Mouse (Mus musculus) heart, postnatal 0 days (tissue): Measurements from ENCODE around the gene B3gnt2. TPM values are rescaled to one million over a fixed set of nuclear protein-coding genes. Genes with fewer than 3 reads are reported as not detected.
A peak's percentile ranks its signal among the peaks of the same experiment; 100 is the strongest.

Experiments used
- ATAC-seq: fragments of 200-750 bp; cut with Nextera tagmentation; 2 replicates; pipeline ENCODE4 v1.8.0; 2017; ENCODE audit warnings: low read depth, moderate number of reproducible peaks, moderate library complexity; ENCODE audit not compliant: insufficient read depth
- DNase-seq: peaks from one replicate; pipeline ENCODE4 v3.0.0-alpha.2; 2016; ENCODE audit warnings: low spot score
- H3K27ac ChIP-seq: fragments of 300-500 bp; sonication (generic); 2 replicates; pipeline ENCODE4 v1.5.1; 2014; ENCODE audit warnings: low read depth, mild to moderate bottlenecking
- H3K27me3 ChIP-seq: fragments of 300-500 bp; sonication (generic); 2 replicates; pipeline ENCODE4 v1.6.1; 2014; ENCODE audit warnings: low read length, mixed read lengths; ENCODE audit not compliant: control insufficient read depth, insufficient read depth
- H3K36me3 ChIP-seq: fragments of 300-500 bp; sonication (generic); replicated peaks from 2 replicates; pipeline ENCODE4 v1.6.1; 2014; ENCODE audit warnings: low read length, mixed read lengths; ENCODE audit not compliant: control insufficient read depth, insufficient read depth
- H3K4me1 ChIP-seq: fragments of 300-500 bp; sonication (generic); 2 replicates; pipeline ENCODE4 v1.6.1; 2014; ENCODE audit warnings: antibody characterized with exemption; ENCODE audit not compliant: control insufficient read depth, insufficient read depth
- H3K4me2 ChIP-seq: fragments of 300-500 bp; sonication (generic); 2 replicates; pipeline ENCODE4 v1.6.1; 2014; ENCODE audit warnings: low read depth, mild to moderate bottlenecking, low read length, moderate library complexity
- H3K4me3 ChIP-seq: fragments of 300-500 bp; sonication (generic); 2 replicates; pipeline ENCODE4 v1.5.1; 2014; ENCODE audit warnings: low read depth, low read length
- H3K9ac ChIP-seq: fragments of 300-500 bp; sonication (generic); replicated peaks from 2 replicates; pipeline ENCODE4 v1.6.1; 2014; ENCODE audit warnings: low read depth, low read length, mixed read lengths
- H3K9me3 ChIP-seq: fragments of 300-500 bp; sonication (generic); replicated peaks from 2 replicates; pipeline ENCODE4 v1.6.1; 2016; ENCODE audit warnings: low read length; ENCODE audit not compliant: control insufficient read depth
- CTCF ChIP-seq: IDR thresholded peaks from 2 replicates; pipeline ENCODE4 v1.5.1; 2016; ENCODE audit warnings: antibody characterized with exemption, control low read depth, low read depth
- EP300 ChIP-seq: IDR thresholded peaks from 2 replicates; pipeline ENCODE4 v1.6.1; 2016; ENCODE audit warnings: antibody characterized with exemption, low read depth
- WGBS: fragments of 180-500 bp; shearing (Covaris S2); extraction: QIAGEN DNeasy Blood & Tissue Kit; methylation state at CpG from one replicate; pipeline ENCODE4 v1.1.7; 2014; 5-methylcytosine and 5-hydroxymethylcytosine counted together
- polyA plus RNA-seq: library from polyadenylated mRNA; unstranded; fragments of >200 nt; fragmentation: Nextera tagmentation; extraction: Ambion mirVana; gene quantifications from 2 replicates; pipeline ENCODE4 v1.2.1, GENCODE M21; 2015
- total RNA-seq: library from RNA; depleted of rRNA; stranded (reverse); fragments of >200 nt; gene quantifications from 2 replicates; pipeline ENCODE4 v1.2.3, GENCODE M21; 2014; ENCODE audit warnings: low replicate concordance; rRNA removed

B3gnt2 gene
- 14.3 and 22.6 TPM in 2 replicates for total RNA-seq
- polyA plus RNA-seq, result 5.1 and 5.9 TPM in 2 replicates

DNA sequence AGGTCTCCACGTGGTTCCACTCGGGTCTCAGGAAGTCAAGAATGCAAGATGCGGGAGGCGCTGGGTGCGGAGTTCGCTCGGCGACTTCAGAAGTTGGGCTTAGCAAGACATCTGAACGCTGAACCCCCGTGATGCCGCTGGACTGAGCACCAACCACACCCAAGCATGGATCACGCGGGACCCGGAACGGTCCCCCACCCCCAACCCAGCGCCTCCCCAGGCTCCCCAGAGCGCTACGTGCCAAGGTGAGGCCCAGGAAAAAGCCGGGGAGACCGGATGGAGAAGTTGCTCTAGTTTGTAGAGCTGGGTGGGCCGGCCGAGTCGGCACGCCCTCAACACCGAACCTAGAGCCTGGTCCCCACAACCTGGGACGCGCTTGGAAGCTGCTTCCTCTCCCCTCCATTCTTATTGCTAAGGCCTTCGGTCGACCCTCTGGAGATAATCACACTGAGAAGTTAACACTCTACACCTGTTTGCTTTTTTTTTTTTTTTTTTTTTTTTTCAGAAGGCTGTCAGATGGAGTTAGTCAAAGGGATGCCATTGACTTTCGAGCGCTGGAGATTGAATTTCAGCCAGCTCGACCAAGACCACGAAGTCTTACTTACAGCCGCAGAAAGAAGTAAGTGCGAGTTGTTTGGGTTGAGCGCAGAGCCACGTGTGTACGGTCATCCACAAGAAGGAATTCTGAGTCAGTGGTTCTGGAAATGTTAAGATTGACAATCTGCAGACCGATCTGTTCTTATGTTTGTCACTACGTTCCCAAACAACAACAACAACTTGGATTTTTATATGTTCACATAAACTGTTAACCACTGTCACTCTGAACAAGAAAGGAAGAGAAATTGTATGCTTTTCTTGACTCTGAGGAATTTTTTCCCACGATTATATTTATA lies at the start of gene B3gnt2:
Gene B3gnt2, minus strand, starts transcription at position 627 of the 893 bp plus-strand sequence.
- ATAC-seq, result peak; percentile 8; the same call in 1 of the 2 replicates
- Histone ChIP-seq H3K4me3 (peak within 1 kb of the TSS; percentile 76), H3K9me3 (no peaks in the 10 kb centered on the region), H3K27me3 (no peaks in the 10 kb centered on the region), H3K36me3 (no peaks in the 10 kb centered on the region), H3K9ac (peak within 1 kb of the TSS; percentile 70), H3K27ac (peak within 1 kb of the TSS; percentile 88), H3K4me2 (peak within 1 kb of the TSS; percentile 99), H3K4me1 (peaks cover 16% of the 10 kb centered on the region)
- no peak for TF ChIP-seq CTCF
- no peak for TF ChIP-seq EP300
- 10% methylated on average over 41 of the region's 41 CpGs for WGBS
- no peak for DNase-seq

DNA sequence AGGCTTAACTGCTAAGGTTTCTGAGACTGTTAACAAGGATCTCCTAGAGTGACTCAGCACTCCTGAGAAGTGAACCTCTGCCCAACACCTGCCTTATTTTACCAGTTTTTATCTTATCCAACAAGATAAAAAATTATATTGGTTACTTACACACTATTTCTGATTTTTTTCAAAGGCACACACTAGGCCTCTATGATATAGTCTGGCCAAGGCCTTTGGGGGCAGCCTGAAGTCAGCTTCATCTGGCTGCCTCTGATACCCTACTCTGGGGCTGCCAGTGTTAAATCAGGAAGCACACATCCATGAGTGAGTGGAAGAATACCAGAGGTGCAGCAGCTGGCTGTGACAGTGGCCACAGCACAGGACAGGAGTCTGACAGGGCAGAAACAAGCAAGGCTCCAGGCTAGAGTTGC lies 45.7 kb upstream of the B3gnt2 start:
- Histone ChIP-seq H3K27ac (peak overlapping the region; percentile 28), H3K4me2 (no peak overlapping the region), H3K4me1 (0 out of 2 replicates have a peak, but pooled peaks cover 3% of the 10 kb centered on the region), H3K4me3 (no peak overlapping the region), H3K9me3 (no peaks in the 10 kb centered on the region), H3K27me3 (no peaks in the 10 kb centered on the region), H3K9ac (no peak overlapping the region), H3K36me3 (no peaks in the 10 kb centered on the region)
- ATAC-seq (0 out of 2 replicates have a peak, but pooled peaks have one; percentile 44), DNase-seq (no peak)
- TF ChIP-seq CTCF (no peak), EP300 (no peak)

DNA sequence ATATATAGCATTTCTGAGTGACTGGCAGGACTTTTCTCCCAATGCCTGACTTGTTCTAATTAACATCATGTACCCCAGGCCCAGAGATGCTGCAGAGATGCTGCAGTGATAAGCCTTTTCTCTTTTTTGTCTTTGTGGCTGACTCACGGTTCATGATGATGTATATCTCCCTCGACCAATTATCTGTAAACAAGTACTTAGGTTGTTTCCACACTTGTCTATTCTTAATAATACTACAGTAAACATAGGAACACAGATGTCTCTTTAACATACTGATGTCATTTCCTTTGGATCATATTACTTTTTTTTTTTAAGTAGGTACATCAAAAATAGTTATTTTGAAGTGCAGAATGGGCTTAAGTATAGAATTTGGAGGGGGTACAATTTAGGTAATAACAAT lies 42.2 kb upstream of the B3gnt2 start:
- WGBS, result 71% methylated on average over 2 of the region's 2 CpGs
- Histone ChIP-seq H3K4me1 (no peaks in the 10 kb centered on the region), H3K36me3 (peaks cover 13% of the 10 kb centered on the region), H3K9me3 (no peaks in the 10 kb centered on the region), H3K27me3 (no peaks in the 10 kb centered on the region), H3K27ac (no peak overlapping the region), H3K4me3 (no peak overlapping the region), H3K4me2 (no peak overlapping the region), H3K9ac (no peak overlapping the region)
- no peak for TF ChIP-seq CTCF
- ATAC-seq (no peak), DNase-seq (no peak)

DNA sequence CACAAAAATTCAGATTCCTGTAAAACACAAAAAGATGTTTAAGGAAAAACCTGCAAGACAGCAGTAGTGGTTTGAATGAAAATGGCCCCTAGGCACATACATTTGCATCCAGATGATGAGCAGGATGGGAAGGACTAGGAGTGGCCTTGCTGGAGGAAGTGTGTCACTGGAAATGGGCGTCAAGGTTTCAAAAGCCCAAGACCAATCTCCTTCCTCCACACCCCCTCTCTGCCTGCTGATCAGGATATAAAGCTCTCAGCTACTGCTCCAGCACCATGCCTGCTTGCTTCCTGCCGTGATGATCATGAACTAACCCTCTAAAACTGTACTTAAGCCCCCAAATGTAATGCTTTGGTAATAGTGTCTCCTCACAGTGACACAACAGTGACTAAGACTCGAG lies 39.3 kb upstream of the B3gnt2 start:
- Histone ChIP-seq H3K9ac (no peak overlapping the region), H3K27me3 (no peaks in the 10 kb centered on the region), H3K27ac (no peak overlapping the region), H3K4me3 (no peak overlapping the region), H3K4me1 (no peaks in the 10 kb centered on the region), H3K36me3 (peaks cover 13% of the 10 kb centered on the region), H3K9me3 (no peaks in the 10 kb centered on the region), H3K4me2 (no peak overlapping the region)
- 68% methylated on average over 3 of the region's 3 CpGs for WGBS
- ATAC-seq (no peak), DNase-seq (no peak)
- TF ChIP-seq CTCF, result no peak
- TF ChIP-seq EP300, result no peak

DNA sequence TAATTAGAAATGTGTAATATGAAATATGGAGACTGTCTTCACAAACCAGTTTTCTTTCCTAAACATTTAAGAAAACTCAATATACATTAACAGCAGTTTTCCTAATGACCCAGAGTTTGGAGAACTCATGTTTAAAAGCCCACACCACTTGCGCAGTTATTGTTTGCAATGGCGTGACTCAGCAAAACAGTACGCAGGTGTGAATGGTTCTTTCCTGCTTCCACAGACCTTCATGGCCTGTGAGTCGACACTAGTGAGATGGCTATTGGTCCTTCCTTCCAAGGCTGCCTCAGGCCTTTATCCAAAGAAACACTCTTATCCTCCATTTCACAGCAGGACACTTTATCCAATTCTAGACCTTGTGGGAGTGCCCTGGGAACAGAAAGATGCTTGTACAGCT lies 36.9 kb upstream of the B3gnt2 start:
- no peak overlapping the region for H3K4me3 ChIP-seq
- WGBS, result 87% methylated on average over 4 of the region's 4 CpGs
- no peaks in the 10 kb centered on the region for H3K27me3 ChIP-seq
- H3K9me3 ChIP-seq, result no peaks in the 10 kb centered on the region
- no peak overlapping the region for H3K27ac ChIP-seq
- H3K36me3 ChIP-seq, result peaks cover 13% of the 10 kb centered on the region
- no peaks in the 10 kb centered on the region for H3K4me1 ChIP-seq
- no peak for ATAC-seq
- H3K9ac ChIP-seq, result no peak overlapping the region
- TF ChIP-seq CTCF (no peak), EP300 (no peak)
- no peak for DNase-seq
- H3K4me2 ChIP-seq, result no peak overlapping the region
